Mouse (Mus musculus) spleen, adult 18-20 months (tissue): ENCODE data around the gene 4921530L21Rik.

ENCODE experiments used
- DNase-seq, 2 experiments: peaks; one replicate each; pipeline ENCODE4 v3.0.0; 2022; ENCODE audit warnings: mixed read lengths in 2 of 2

Gene 4921530L21Rik

DNA sequence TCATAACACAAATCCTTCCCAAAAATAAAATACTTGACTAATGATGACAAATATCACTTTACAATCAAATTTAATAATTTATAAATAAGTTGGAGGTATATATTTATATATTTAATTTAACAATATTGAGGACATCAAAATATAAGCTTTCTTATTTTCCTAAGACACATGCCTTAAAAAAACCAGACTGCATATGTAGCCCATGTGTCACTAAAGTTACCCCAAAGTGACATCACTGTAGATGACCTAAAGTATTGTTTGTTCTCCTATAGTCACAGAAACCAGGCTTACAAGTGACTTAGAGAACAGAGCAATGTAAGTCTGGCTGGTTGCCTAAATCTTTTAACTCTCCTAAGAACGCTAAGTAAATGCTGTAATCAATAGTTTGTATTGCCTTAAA lies at the start of gene 4921530L21Rik:
4921530L21Rik (plus strand) TSS at position 301 of the 400 bp plus-strand sequence.
- no peak for DNase-seq

DNA sequence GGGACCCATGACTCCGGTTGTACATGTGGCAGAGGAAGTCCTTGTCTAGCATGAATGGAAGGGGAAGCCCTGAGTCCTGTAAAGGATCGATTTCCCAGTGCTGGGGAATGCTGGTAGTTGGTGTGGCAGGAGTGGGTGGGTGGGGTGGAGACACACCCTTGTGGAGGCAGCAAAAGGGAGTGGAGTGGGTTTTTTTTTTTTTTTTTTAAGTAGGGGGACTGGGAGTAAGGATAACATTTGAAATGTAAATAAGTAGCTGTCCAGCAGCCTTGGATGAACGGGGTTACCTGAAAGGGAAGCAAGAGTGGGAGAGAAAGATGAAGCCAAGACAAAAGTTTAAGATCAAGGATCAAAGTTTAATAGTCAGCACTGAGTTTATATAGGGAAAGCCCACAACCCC lies 47.2 kb upstream of the 4921530L21Rik start:
- no peak for DNase-seq

DNA sequence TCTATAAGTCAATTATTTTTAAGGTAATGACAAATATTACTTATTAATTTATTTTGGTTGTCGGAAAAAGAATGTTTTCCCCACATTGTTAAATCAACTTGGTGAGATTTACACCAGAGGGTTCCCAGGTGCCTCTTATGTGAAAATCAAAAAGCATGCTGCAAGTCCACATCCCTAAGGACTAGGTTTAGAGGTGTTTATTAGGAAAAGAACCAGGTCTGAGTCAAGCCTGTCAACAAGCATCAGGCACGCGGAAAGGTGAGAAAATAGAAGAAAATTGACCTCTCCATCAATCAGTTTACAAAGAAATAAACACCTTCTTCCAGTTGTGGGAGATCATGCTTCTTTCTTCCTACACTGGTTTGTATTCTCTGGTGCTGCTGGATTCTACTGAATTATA lies 18.1 kb upstream of the 4921530L21Rik start:
- no peak for DNase-seq

DNA sequence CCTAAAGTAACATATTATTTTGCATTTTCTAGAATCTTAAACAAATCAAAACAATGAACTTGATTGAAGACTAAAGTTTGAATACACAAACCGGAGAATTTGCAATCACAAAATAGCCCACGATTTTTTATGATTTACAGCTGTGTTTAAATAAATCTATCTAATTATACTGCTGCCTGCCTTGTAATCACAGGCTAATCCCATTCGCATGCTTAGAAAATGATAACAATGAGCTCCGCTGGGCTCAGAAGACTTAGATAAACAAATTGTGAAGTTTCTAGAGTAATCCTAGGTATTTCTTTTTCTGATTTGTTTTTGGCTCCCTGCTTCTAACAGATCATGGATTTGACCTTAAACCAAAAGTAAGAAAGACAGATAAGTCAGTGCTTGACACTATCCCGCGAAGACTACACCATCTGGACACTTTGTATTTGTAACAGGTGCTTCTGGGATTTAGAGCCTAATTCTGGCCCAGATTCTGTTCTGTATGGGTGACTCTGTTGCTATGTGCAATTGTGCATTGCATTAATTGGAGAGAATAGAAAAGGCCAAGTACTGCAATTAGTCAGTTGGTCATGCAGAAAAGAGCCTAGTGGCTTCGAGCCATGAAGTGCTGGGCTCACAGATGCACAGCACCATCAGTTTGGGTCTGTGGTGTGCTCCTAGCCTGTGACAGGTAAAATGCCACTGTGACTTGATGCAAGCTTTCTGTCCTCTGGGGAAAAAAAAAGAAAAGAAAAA lies 15.2 kb upstream of the 4921530L21Rik start:
- no peak for DNase-seq

DNA sequence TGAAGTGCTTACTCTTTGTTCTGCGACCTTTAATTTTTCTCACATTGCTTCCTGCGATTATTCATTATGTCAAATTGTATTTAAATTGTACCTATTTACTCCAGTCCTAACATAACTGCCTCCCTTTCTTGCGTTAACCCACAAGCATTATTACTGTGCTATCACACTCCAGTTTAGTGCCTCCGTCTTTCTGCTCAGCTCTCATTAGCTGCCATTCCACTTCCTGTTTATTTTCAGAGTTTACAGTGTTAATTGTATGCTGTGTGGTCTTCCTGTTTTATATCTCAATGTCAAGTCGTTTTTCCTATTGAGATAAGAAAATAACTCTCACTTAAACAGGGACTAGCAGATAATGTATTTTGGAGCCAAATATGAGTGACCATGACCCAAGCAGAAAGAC lies 9.0 kb upstream of the 4921530L21Rik start:
- no peak for DNase-seq

DNA sequence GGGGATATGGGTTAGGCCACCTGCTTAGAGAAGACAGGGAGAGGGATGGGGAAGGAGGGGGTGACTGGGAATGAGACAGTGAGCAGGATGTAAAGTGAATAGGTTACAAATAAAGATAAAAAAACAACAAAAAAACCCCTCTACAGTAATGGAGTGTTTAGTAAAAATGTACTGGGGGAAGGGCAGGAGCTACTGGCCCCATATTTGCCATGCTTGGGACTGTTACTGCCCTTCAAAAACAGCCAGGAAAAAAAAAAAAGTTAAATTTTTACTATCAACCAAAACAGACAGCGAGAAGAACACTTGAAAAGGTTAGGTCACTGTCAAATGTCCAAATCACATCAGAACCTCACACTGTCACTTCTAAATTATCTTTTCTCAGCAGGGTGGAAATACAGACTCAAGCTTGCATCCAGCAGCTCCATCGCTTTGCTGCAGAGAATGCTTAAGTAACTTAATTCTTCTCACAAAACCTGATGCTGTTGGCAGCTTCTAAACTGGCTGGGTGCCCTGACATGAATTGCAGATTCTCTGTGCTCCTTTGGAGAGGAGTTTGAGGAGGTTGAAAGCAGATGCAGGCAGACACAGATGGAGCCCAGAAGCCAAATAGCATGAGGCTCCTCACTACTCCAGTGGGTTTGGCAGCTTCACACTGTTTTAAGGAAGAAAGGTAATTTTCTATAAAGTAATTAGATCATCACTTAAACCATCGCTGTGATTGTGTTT lies 4.1 kb upstream of the 4921530L21Rik start:
- no peak for DNase-seq

DNA sequence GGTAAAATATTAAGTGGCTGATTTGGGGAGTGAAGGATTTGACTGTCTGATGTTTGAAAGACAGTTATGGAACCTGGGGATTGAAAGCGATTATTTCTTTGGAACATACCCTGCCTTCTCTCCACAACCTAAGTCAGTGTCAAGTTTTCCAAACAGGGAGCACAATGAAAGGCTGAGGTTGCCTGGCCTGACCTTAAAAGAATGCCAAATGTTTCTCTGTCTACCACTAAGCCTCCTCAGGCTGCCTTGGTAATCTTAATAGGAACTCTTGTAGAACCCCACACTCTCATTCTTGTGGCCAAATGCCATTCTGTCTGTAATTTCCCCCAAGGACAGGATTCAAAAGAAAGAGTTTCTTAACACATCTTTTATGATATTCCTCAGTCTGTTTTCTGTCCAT lies 3.5 kb upstream of the 4921530L21Rik start:
- DNase-seq, result no peak

DNA sequence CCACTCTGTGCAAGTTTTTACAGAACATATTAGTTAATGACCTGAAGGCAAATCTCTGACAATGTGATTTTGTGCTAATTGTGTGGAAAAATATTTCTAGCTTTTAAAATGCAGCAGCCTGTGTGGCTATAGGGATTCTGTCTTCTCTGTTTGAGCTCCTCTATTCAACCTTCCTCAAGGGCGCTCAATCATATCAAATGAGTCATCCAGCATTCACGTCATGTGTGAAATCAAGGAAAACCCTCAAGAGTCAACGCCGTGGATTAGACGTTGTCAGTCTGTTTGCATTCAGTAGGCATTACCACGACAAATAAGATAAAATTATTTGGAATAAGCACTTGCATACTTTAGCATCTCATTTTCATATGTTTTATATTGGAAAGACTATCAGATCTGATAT lies 18.4 kb downstream of the 4921530L21Rik start:
- DNase-seq, result no peak

DNA sequence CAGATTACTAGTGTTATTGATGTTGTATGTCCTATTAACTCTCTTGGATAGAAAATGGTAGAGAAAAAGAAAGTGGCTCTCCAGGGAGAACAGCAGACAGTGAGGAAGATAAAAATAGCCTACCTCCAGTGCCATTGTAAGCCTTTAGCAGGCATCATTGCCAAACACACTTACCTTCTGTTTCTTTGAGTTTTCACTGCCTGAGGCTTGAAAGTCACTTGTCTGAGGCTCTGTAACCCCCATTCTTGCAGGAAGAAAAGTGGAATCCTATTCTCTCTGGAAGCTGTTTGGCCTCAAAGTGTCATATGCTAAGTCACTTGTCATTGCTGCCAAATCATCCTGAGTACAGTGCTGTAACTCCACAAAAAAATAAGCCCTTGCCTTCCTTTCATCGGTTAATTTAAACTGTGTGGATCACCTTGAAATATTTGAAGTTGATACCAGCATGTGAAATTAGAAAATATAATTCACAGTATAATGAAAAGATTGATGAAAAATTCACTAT lies 23.6 kb downstream of the 4921530L21Rik start:
- DNase-seq, result no peak

DNA sequence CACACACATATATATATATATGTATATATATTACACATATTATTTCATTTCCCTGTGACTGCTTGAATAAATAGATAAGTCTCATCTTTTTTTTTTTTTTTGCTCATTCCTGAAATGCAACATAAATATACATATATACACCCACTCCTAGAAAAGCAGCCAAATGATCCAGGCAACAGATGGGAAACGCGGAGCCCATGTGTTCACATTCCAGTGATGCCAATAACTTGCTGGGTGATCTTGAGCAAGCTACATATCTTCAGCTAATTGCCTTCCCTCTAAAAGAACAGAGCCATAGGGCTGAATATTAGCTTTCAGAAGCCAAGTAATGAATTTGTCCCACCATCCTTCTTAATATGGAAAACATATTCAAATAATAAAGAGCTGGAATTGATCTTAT lies 32.2 kb downstream of the 4921530L21Rik start:
- DNase-seq, result no peak

DNA sequence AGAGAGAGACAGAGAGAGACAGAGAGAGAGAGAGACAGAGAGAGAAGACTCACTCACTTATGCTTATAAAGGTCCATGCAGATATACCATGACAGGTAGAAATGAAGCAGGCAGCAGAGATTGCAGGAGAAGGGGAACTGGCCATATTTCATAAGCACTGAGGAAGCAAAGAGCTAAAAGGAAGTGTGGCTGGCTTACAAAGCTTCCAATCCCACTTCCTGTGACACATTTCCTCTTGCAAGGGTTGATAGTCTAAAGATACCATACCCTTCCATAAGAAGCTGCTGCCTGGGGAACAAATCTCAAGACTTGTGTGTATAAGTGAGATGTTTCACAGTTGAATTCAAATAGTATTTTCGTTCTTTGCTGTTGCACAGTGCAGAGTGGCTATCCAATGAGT lies 45.7 kb downstream of the 4921530L21Rik start:
- no peak for DNase-seq

DNA sequence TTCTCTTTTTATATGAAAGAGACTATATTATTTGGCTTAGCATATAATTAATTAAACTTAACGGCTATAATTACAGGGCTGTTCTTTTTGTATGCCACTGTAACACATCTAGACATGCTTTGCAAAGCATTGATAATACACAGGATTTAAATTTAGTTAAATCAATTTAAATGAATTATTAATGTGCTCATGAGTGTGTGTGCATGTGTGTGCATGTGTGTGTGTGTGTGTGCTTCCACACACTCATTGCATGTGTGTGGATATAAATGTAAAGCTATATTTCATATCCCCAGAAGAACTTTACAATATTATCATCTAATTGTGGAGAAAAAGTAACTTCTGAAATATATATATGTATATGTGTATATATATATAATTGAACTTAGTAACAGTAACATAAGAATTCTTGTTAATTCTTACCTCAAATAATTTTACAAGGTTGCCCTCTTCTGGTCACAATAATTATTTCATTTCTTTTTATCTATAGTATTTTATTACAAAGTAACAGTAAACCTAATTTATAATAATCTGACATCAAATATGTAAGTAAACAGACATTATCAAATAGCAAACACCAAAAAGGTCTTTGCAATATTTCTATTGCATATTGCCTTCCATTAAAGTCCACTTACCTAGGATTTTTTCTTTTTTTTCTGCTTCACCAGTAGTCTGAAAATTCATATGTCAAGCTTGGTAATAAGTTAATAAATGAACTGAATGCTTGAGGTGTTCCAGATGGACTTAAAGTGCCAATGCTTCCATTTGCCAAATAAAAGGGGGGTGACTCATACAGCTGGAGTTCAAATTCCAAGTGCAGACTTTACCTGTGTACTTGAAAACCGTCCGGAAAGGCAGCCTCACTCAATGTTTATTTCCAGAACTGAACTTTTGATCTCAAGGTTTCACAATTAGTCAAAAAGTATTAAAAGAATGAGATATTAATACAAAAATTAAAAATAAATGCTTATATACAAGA lies 47.0 kb downstream of the 4921530L21Rik start:
- DNase-seq, result no peak
